Mouse (Mus musculus) CH12.LX (cell line): ENCODE data around the gene Wipf1. TPM values are rescaled to one million over a fixed set of nuclear protein-coding genes. Genes with fewer than 3 reads are reported as not detected.

Experiments
- DNase-seq: peaks from one replicate; pipeline ENCODE4 v3.0.0-alpha.2; 2013; ENCODE audit errors: extremely low read depth
- H3K27ac ChIP-seq: 2 replicates; pipeline ENCODE4 v1.5.1; 2012; ENCODE audit warnings: low read depth, mild to moderate bottlenecking, control low read depth, moderate library complexity; ENCODE audit not compliant: insufficient read depth
- H3K27me3 ChIP-seq: replicated peaks from 2 replicates; pipeline ENCODE3; 2012; ENCODE audit warnings: inconsistent platforms
- H3K36me3 ChIP-seq, 2 experiments: replicated peaks in 1 of 2; 2 replicates each; pipeline versions ENCODE3 to v1.6.1; 2012; ENCODE audit warnings: inconsistent platforms in 1 of 2, low read length in 1 of 2, mild to moderate bottlenecking in 1 of 2, mixed read lengths in 1 of 2, moderate library complexity in 1 of 2; ENCODE audit not compliant: control insufficient read depth in 1 of 2, insufficient read depth in 1 of 2
- H3K4me1 ChIP-seq, 2 experiments: 2 replicates each; pipeline ENCODE4 v1.6.1; 2012; ENCODE audit warnings: inconsistent platforms in 1 of 2, moderate library complexity in 1 of 2; ENCODE audit not compliant: insufficient read depth in 2 of 2, control insufficient read depth in 1 of 2
- H3K4me2 ChIP-seq: 2 replicates; pipeline ENCODE4 v1.6.1; 2012; ENCODE audit warnings: low read depth, mild to moderate bottlenecking, control low read depth; ENCODE audit not compliant: poor library complexity, insufficient read depth, severe bottlenecking
- H3K4me3 ChIP-seq, 3 experiments: fragments of 150-350 bp in 1 of 3; sonication (generic) in 1 of 3; replicated peaks in 1 of 3; 2 replicates each; pipeline versions ENCODE3 to v1.5.1; 2011 to 2012; ENCODE audit warnings: low read depth in 2 of 3, low read length in 2 of 3, mild to moderate bottlenecking in 2 of 3, moderate library complexity in 2 of 3, control low read depth in 1 of 3, improper control_type of control experiment in 1 of 3, inconsistent platforms in 1 of 3, mixed read lengths in 1 of 3; ENCODE audit not compliant: poor library complexity in 1 of 3
- H3K79me2 ChIP-seq: replicated peaks from 2 replicates; pipeline ENCODE4 v1.6.1; 2012; ENCODE audit warnings: mild to moderate bottlenecking, moderate library complexity; ENCODE audit not compliant: control insufficient read depth, poor library complexity, insufficient read depth, severe bottlenecking; ENCODE audit errors: extremely low read depth
- H3K9ac ChIP-seq: 2 replicates; pipeline ENCODE4 v1.6.1; 2012; ENCODE audit warnings: low read depth, mild to moderate bottlenecking, control low read depth, moderate library complexity; ENCODE audit not compliant: insufficient read depth
- H3K9me3 ChIP-seq: replicated peaks from 2 replicates; pipeline ENCODE3; 2012; ENCODE audit warnings: low read length, inconsistent platforms, mixed read lengths
- CHD1 ChIP-seq: IDR thresholded peaks from 2 replicates; pipeline ENCODE4 v1.6.1; 2012; ENCODE audit warnings: low read depth, low read length, improper control_type of control experiment, inconsistent platforms
- ELF1 ChIP-seq: IDR thresholded peaks from 2 replicates; pipeline ENCODE4 v1.6.1; 2014; ENCODE audit warnings: low read depth, mild to moderate bottlenecking, inconsistent platforms, low read length, improper control_type of control experiment
- EP300 ChIP-seq: IDR thresholded peaks from 2 replicates; pipeline ENCODE4 v1.6.1; 2011; ENCODE audit warnings: low read length, improper control_type of control experiment
- ETS1 ChIP-seq: conservative IDR thresholded peaks from 2 replicates; pipeline ENCODE4 v1.6.1; 2012; ENCODE audit warnings: low read depth, mild to moderate bottlenecking, inconsistent platforms, low read length, improper control_type of control experiment, moderate library complexity
- GABPA ChIP-seq: IDR thresholded peaks from 2 replicates; pipeline ENCODE4 v1.6.1; 2012; ENCODE audit warnings: low read depth, low read length, improper control_type of control experiment, inconsistent platforms; ENCODE audit not compliant: insufficient replicate concordance
- HCFC1 ChIP-seq: IDR thresholded peaks from 2 replicates; pipeline ENCODE4 v1.6.1; 2012; ENCODE audit warnings: low read depth, mild to moderate bottlenecking, inconsistent platforms, low read length, improper control_type of control experiment
- IRF4 ChIP-seq: IDR thresholded peaks from 2 replicates; pipeline ENCODE4 v1.6.1; 2014; ENCODE audit warnings: low read depth, mild to moderate bottlenecking, inconsistent platforms, low read length, improper control_type of control experiment
- JUN ChIP-seq: IDR thresholded peaks from 2 replicates; pipeline ENCODE4 v1.6.1; 2011; ENCODE audit warnings: low read depth, mild to moderate bottlenecking, low read length, improper control_type of control experiment, moderate library complexity; ENCODE audit not compliant: insufficient read depth
- JUND ChIP-seq: conservative IDR thresholded peaks from 2 replicates; pipeline ENCODE4 v1.6.1; 2011; ENCODE audit warnings: low read depth, low read length, improper control_type of control experiment
- KAT2A ChIP-seq: IDR thresholded peaks from 2 replicates; pipeline ENCODE4 v1.6.1; 2012; ENCODE audit warnings: low read length, improper control_type of control experiment, inconsistent platforms; ENCODE audit not compliant: insufficient replicate concordance
- MAFK ChIP-seq: IDR thresholded peaks from 2 replicates; pipeline ENCODE4 v1.6.1; 2011; ENCODE audit warnings: low read length, improper control_type of control experiment; ENCODE audit not compliant: insufficient replicate concordance
- MAX ChIP-seq: IDR thresholded peaks from 2 replicates; pipeline ENCODE4 v1.6.1; 2011; ENCODE audit warnings: low read length, improper control_type of control experiment
- NELFE ChIP-seq: IDR thresholded peaks from 2 replicates; pipeline ENCODE4 v1.6.1; 2011; ENCODE audit warnings: low read depth, low read length, improper control_type of control experiment
- NRF1 ChIP-seq: IDR thresholded peaks from 2 replicates; pipeline ENCODE4 v1.6.1; 2014; ENCODE audit warnings: low read depth, mild to moderate bottlenecking, inconsistent platforms, low read length, improper control_type of control experiment, moderate library complexity
- PAX5 ChIP-seq: IDR thresholded peaks from 2 replicates; pipeline ENCODE4 v1.6.1; 2012; ENCODE audit warnings: low read length, inconsistent platforms, mixed read lengths
- POLR2A ChIP-seq: IDR thresholded peaks from 2 replicates; pipeline ENCODE4 v1.6.1; 2011; ENCODE audit warnings: low read depth, mild to moderate bottlenecking, improper control_type of control experiment, low read length
- POLR2AphosphoS2 ChIP-seq: IDR thresholded peaks from 2 replicates; pipeline ENCODE4 v1.6.1; 2011; ENCODE audit warnings: low read depth, low read length, improper control_type of control experiment
- RAD21 ChIP-seq: IDR thresholded peaks from 2 replicates; pipeline ENCODE4 v1.6.1; 2011; ENCODE audit warnings: low read depth, mild to moderate bottlenecking, low read length, improper control_type of control experiment, moderate library complexity
- RCOR1 ChIP-seq: conservative IDR thresholded peaks from 2 replicates; pipeline ENCODE4 v1.6.1; 2012; ENCODE audit warnings: low read depth, mild to moderate bottlenecking, inconsistent platforms, low read length, improper control_type of control experiment
- SIN3A ChIP-seq: IDR thresholded peaks from 2 replicates; pipeline ENCODE4 v1.6.1; 2012; ENCODE audit warnings: low read length, improper control_type of control experiment, inconsistent platforms
- TBP ChIP-seq: conservative IDR thresholded peaks from 2 replicates; pipeline ENCODE4 v1.6.1; 2011; ENCODE audit warnings: low read depth, low read length, improper control_type of control experiment
- UBTF ChIP-seq: IDR thresholded peaks from 2 replicates; pipeline ENCODE4 v1.6.1; 2012; ENCODE audit warnings: low read depth, mild to moderate bottlenecking, inconsistent platforms, low read length, improper control_type of control experiment, moderate library complexity
- USF1 ChIP-seq: IDR thresholded peaks from 2 replicates; pipeline ENCODE4 v1.6.1; 2014; ENCODE audit warnings: low read depth, mild to moderate bottlenecking, inconsistent platforms, low read length, improper control_type of control experiment
- USF2 ChIP-seq: conservative IDR thresholded peaks from 2 replicates; pipeline ENCODE4 v1.6.1; 2011; ENCODE audit warnings: low read depth, low read length, improper control_type of control experiment
- ZC3H11A ChIP-seq: IDR thresholded peaks from 2 replicates; pipeline ENCODE4 v1.6.1; 2012; ENCODE audit warnings: low read depth, mild to moderate bottlenecking, inconsistent platforms, low read length, improper control_type of control experiment
- ZMIZ1 ChIP-seq: IDR thresholded peaks from 2 replicates; pipeline ENCODE4 v1.6.1; 2012; ENCODE audit warnings: low read depth, mild to moderate bottlenecking, inconsistent platforms, low read length, improper control_type of control experiment
- ZNF384 ChIP-seq: IDR thresholded peaks from 2 replicates; pipeline ENCODE4 v1.6.1; 2012; ENCODE audit warnings: low read depth, low read length, improper control_type of control experiment, inconsistent platforms
- dilution Hi-C: fragments of 300-500 bp; cut with MboI; formaldehyde crosslinking; loops from 2 replicates; pipeline ENCODE4 v1.14.3; 2020; ENCODE audit warnings: low sequenced_read_pairs; ENCODE audit not compliant: extremely low pct_unique_long_range_greater_than_20kb, extremely low pct_ligation_motif_present
- in situ Hi-C: fragments of 300-500 bp; cut with MboI; formaldehyde crosslinking; loops from 3 replicates; pipeline ENCODE4 v1.14.3; 2019; ENCODE audit warnings: low sequenced_read_pairs, low pct_ligation_motif_present, low pct_unique_long_range_greater_than_20kb, mixed read lengths
- polyA plus RNA-seq: library from polyadenylated mRNA; unstranded; fragments of >175 nt; gene quantifications from 2 replicates; pipeline ENCODE4 v1.2.1, GENCODE M21; 2012; ENCODE audit warnings: low read depth; ENCODE audit not compliant: insufficient read length
- total RNA-seq, 2 experiments: library from RNA; depleted of rRNA; stranded (reverse); fragments of 300-350 nt in 1 of 2; fragments of >200 nt in 1 of 2; gene quantifications; 2 replicates each; pipeline ENCODE4 v1.2.3; 2012 to 2014

Wipf1 gene
- total and polyA plus RNA-seq, 3 experiments = 18.3 to 95.0 (median 21.8) TPM

- TF ChIP-seq USF2 (no peak), GABPA (no peak), RAD21 (peak; percentile 89), ETS1 (no peak; the same call in 1 of the 2 replicates), NELFE (peak; percentile 41)
- TF ChIP-seq, all 38 proteins: peak for 15
Observed at GRCm38 (mm10) chr2:73403385-73404013, 126.0 kb downstream of the Wipf1 start (continued).

GRCm38 (mm10) chr2:73401689-73402088 is 127.8 kb downstream of the Wipf1 start:
- Histone ChIP-seq H3K36me3 (peaks cover 0 to 6% of the 10 kb centered on the region in 2 experiments), H3K27me3 (no peaks in the 10 kb centered on the region), H3K4me3 (no peak overlapping the region), H3K4me2 (no peak overlapping the region), H3K9ac (no peak overlapping the region), H3K4me1 (peaks cover 5 to 28% of the 10 kb centered on the region in 2 experiments; a peak in 3 of 4 replicates), H3K27ac (no peak overlapping the region), H3K79me2 (no peaks in the 10 kb centered on the region), H3K9me3 (no peaks in the 10 kb centered on the region)
- in situ Hi-C loops (loop anchor here (10.0 to 25.0 kb wide), 2 partner anchors 87 to 239 kb away; partner anchors contain the start of genes Cir1 and Scrn3), dilution Hi-C loops (no loop called here)
- DNase-seq = no peak
- TF ChIP-seq ZC3H11A (no peak), JUND (no peak), NELFE (no peak), USF1 (no peak), ELF1 (no peak), SIN3A (no peak), IRF4 (no peak), CHD1 (no peak), GABPA (no peak), MAFK (no peak), USF2 (no peak), ZMIZ1 (no peak), ETS1 (no peak)

- H3K4me2 ChIP-seq = no peak overlapping the region
- no peaks in the 10 kb centered on the region for H3K9me3 ChIP-seq
- no peak overlapping the region for H3K4me3 ChIP-seq
- no peak overlapping the region for H3K27ac ChIP-seq
- H3K4me1 ChIP-seq = peaks cover 0 to 4% of the 10 kb centered on the region in 2 experiments; a peak in 2 of 4 replicates
- H3K9ac ChIP-seq = no peak overlapping the region
- H3K27me3 ChIP-seq = no peaks in the 10 kb centered on the region
- no peak for TF ChIP-seq MAX
- TF ChIP-seq UBTF = no peak
- no peak for TF ChIP-seq PAX5
- TF ChIP-seq NRF1 = no peak
- no peak for TF ChIP-seq SIN3A
- no peak for TF ChIP-seq GABPA
- no peak for TF ChIP-seq POLR2A
- TF ChIP-seq USF2 = no peak
- no peak for TF ChIP-seq EP300
- no peak for TF ChIP-seq JUN
- TF ChIP-seq ZNF384 = no peak
- no peak for TF ChIP-seq KAT2A
- TF ChIP-seq HCFC1 = no peak
- TF ChIP-seq TBP = no peak
- TF ChIP-seq POLR2AphosphoS2 = no peak
- TF ChIP-seq RCOR1 = no peak
- no peak for TF ChIP-seq ELF1
- no peak for TF ChIP-seq JUND
- TF ChIP-seq, all 38 proteins: peak for 0
- Histone ChIP-seq H3K36me3 (peaks cover 0 to 6% of the 10 kb centered on the region in 2 experiments), H3K79me2 (no peaks in the 10 kb centered on the region)
- DNase-seq = no peak
- in situ Hi-C loops = no loop called here
- dilution Hi-C loops = no loop called here
Observed at GRCm38 (mm10) chr2:73397476-73397875, 132.1 kb downstream of the Wipf1 start.
